8 mouse cellular contexts compared by ENCODE assay signal in genomic region chr8:124232280-124232600, GRCm38 (mm10). TPM values are rescaled to one million over a fixed set of nuclear protein-coding genes. Genes with fewer than 3 reads are reported as not detected.
DNase-seq lines count a peak whose midpoint lies in the region; ATAC-seq and TF ChIP-seq lines count a peak whose summit lies in the region.

No protein-coding gene starts in this region.

- H3K4me3 ChIP-seq in cerebellum, adult 2 months (replicated peaks; ENCODE audit: insufficient read depth, low read depth, low read length), result peak overlapping the region; percentile 56
- H3K4me3 ChIP-seq in spleen, adult 2 months (ENCODE audit: extremely low read depth, insufficient read depth, insufficient read length), result peak overlapping the region; percentile 63
- H3K4me3 ChIP-seq in liver, embryonic 12.5 days, result peak overlapping the region; percentile 89
- H3K4me3 ChIP-seq in stomach, postnatal 0 days (ENCODE audit: low read depth, low read length), result peak overlapping the region; percentile 88

- peak overlapping the region; percentile 97 for H3K4me2 ChIP-seq in liver, embryonic 12.5 days
- H3K4me2 ChIP-seq in stomach, postnatal 0 days (replicated peaks; ENCODE audit: low read depth), result peak overlapping the region; percentile 92

- no peak for TF ChIP-seq CTCF in cerebellum, adult 2 months (IDR thresholded peaks at IDR 0.05; ENCODE audit: borderline replicate concordance, insufficient read depth, low read depth, low read length)
- no peak for TF ChIP-seq CTCF in spleen, adult 2 months (IDR thresholded peaks at IDR 0.05; ENCODE audit: extremely low read depth, insufficient read depth, insufficient read length, insufficient replicate concordance)
- no peak for TF ChIP-seq CTCF in stomach, postnatal 0 days (IDR thresholded peaks at IDR 0.05; ENCODE audit: low read depth)

- peaks cover 10% of the 10 kb centered on the region for H3K4me1 ChIP-seq in cerebellum, adult 2 months (ENCODE audit: control insufficient read depth, insufficient read depth, low read length)
- H3K4me1 ChIP-seq in spleen, adult 2 months (ENCODE audit: control insufficient read depth, insufficient read depth, insufficient read length), result peaks cover 2% of the 10 kb centered on the region; the same call in 1 of the 2 replicates
- peaks cover 47% of the 10 kb centered on the region for H3K4me1 ChIP-seq in liver, embryonic 12.5 days
- H3K4me1 ChIP-seq in stomach, postnatal 0 days (replicated peaks; ENCODE audit: control insufficient read depth, insufficient read depth), result 0 out of 2 replicates have a peak, but pooled peaks cover 5% of the 10 kb centered on the region

- no peaks in the 10 kb centered on the region for H3K36me3 ChIP-seq in spleen, adult 2 months (ENCODE audit: control insufficient read depth, insufficient read depth, low read length)
- 0 out of 2 replicates have a peak, but pooled peaks cover 2% of the 10 kb centered on the region for H3K36me3 ChIP-seq in liver, embryonic 12.5 days
- H3K36me3 ChIP-seq in stomach, postnatal 0 days (ENCODE audit: control insufficient read depth, insufficient read depth, low read length), result no peaks in the 10 kb centered on the region

- WGBS in cerebellum, adult 2 months, result 4% methylated on average over 18 of the region's 18 CpGs
- 6% methylated on average over 18 of the region's 18 CpGs for WGBS in spleen, adult 2 months
- 6% methylated on average over 18 of the region's 18 CpGs for WGBS in liver, embryonic 12.5 days (ENCODE audit: insufficient replicate concordance)
- WGBS in stomach, postnatal 0 days, result 4% methylated on average over 18 of the region's 18 CpGs

- H3K9me3 ChIP-seq in liver, embryonic 12.5 days (replicated peaks), result no peaks in the 10 kb centered on the region
- no peaks in the 10 kb centered on the region for H3K9me3 ChIP-seq in stomach, postnatal 0 days (ENCODE audit: control insufficient read depth, low read length)

- TF ChIP-seq EP300 in stomach, postnatal 0 days (optimal IDR thresholded peaks at IDR 0.05), result no peak

- no peaks in the 10 kb centered on the region for H3K27me3 ChIP-seq in cerebellum, adult 2 months (ENCODE audit: control insufficient read depth, insufficient read depth, low read length)
- H3K27me3 ChIP-seq in spleen, adult 2 months (ENCODE audit: control insufficient read depth, insufficient read depth, low read length), result no peaks in the 10 kb centered on the region
- H3K27me3 ChIP-seq in liver, embryonic 12.5 days (replicated peaks), result peaks cover 15% of the 10 kb centered on the region
- no peaks in the 10 kb centered on the region for H3K27me3 ChIP-seq in stomach, postnatal 0 days (ENCODE audit: control insufficient read depth, insufficient read depth, low read length)

- H3K9ac ChIP-seq in liver, embryonic 12.5 days, result peak overlapping the region; percentile 85
- H3K9ac ChIP-seq in stomach, postnatal 0 days (ENCODE audit: low read length), result peak overlapping the region; percentile 89

- H3K27ac ChIP-seq in cerebellum, adult 2 months (ENCODE audit: insufficient read depth, low read length), result no peak overlapping the region
- no peak overlapping the region for H3K27ac ChIP-seq in spleen, adult 2 months (ENCODE audit: insufficient read depth, low read length)
- 0 out of 2 replicates have a peak overlapping the region, but pooled peaks have one; percentile 77 for H3K27ac ChIP-seq in liver, embryonic 12.5 days
- peak overlapping the region; percentile 88 for H3K27ac ChIP-seq in stomach, postnatal 0 days (replicated peaks)

- TF ChIP-seq POLR2A in cerebellum, adult 2 months (IDR thresholded peaks at IDR 0.05; ENCODE audit: borderline replicate concordance, insufficient read depth, low read length), result no peak
- no peak for TF ChIP-seq POLR2A in spleen, adult 2 months (IDR thresholded peaks at IDR 0.05; ENCODE audit: low read depth, low read length)

- no peak for DNase-seq in cerebellum, adult 2 months
- DNase-seq in cerebellum, postnatal 10 days, result no peak
- no peak for DNase-seq in spleen, adult 2 months (ENCODE audit: low read depth in 1 of 2, low spot score in 2 of 2)
- DNase-seq in spleen, postnatal 4 days (ENCODE audit: low spot score in 2 of 2), result no peak
- no peak for DNase-seq in stomach, postnatal 0 days (ENCODE audit: low spot score)
- no peak for DNase-seq in adrenal gland, postnatal 25 days
- no peak for DNase-seq in adrenal gland, postnatal 4 days (ENCODE audit: low spot score in 2 of 2)

- no peak for ATAC-seq in liver, embryonic 12.5 days
- no peak for ATAC-seq in stomach, postnatal 0 days (ENCODE audit: low FRiP score, low TSS enrichment)

RNA-seq across cellular contexts. Expression of gene Galnt2, which starts 1.0 kb away (rescaled TPM):
- 22.6 and 23.8 TPM in 2 replicates for polyA plus RNA-seq in cerebellum, adult 2 months (2012; rRNA removed)
- polyA plus RNA-seq in spleen, adult 2 months (2012; rRNA removed), result 9.4 and 16.6 TPM in 2 replicates
- polyA plus RNA-seq in liver, embryonic 12.5 days (2016; fragmentation: Nextera tagmentation; extraction: Ambion mirVana), result 36.6 and 37.5 TPM in 2 replicates
- polyA plus RNA-seq in stomach, postnatal 0 days (2015; fragmentation: Nextera tagmentation; extraction: Ambion mirVana), result 48.6 and 48.9 TPM in 2 replicates
- 33.5 and 60.5 TPM in 2 replicates for total RNA-seq in adrenal gland, postnatal 25 days (2021)
- 10 to 100 TPM; 65.3 to 81.1 TPM for total RNA-seq in adrenal gland, postnatal 4 days (2021)

Comparison
In these comparisons a context has a peak if more than half of its experiments do, and no peak if none do; other contexts are left out.
1. H3K27ac ChIP-seq: peak in liver, embryonic 12.5 days (single experiment) and stomach, postnatal 0 days (single experiment); none in cerebellum, adult 2 months (single experiment) and spleen, adult 2 months (single experiment).
2. Peak in every context shown above with its lines, with median percentiles within 50 percentile points of each other: H3K4me3 ChIP-seq.